Mouse (Mus musculus) liver, embryonic 11.5 days (tissue): ENCODE measurements around the gene Rae1. TPM values are rescaled to one million over a fixed set of nuclear protein-coding genes. Genes with fewer than 3 reads are reported as not detected.

ENCODE experiments used
- ATAC-seq: fragments of 200-750 bp; cut with Nextera tagmentation; replicated peaks from 2 replicates; pipeline ENCODE4 v1.8.0; 2017; ENCODE audit warnings: moderate number of reproducible peaks, mild to moderate bottlenecking, moderate TSS enrichment, moderate library complexity; ENCODE audit not compliant: low FRiP score
- DNase-seq: peaks from one replicate; pipeline ENCODE4 v3.0.0-alpha.2; 2017; ENCODE audit warnings: low spot score
- H3K27ac ChIP-seq: fragments of 300-500 bp; sonication (generic); 2 replicates; pipeline ENCODE4 v1.5.1; 2014; ENCODE audit warnings: mild to moderate bottlenecking, low read depth, low read length, control low read depth
- H3K27me3 ChIP-seq: fragments of 300-500 bp; sonication (generic); replicated peaks from 2 replicates; pipeline ENCODE4 v1.6.1; 2014; ENCODE audit warnings: low read length, mixed read lengths; ENCODE audit not compliant: control insufficient read depth, insufficient read depth
- H3K36me3 ChIP-seq: fragments of 300-500 bp; sonication (generic); 2 replicates; pipeline ENCODE4 v1.6.1; 2014; ENCODE audit warnings: mild to moderate bottlenecking, low read length, moderate library complexity, mixed read lengths; ENCODE audit not compliant: control insufficient read depth, insufficient read depth
- H3K4me1 ChIP-seq: fragments of 300-500 bp; sonication (generic); replicated peaks from 2 replicates; pipeline ENCODE4 v1.6.1; 2014; ENCODE audit warnings: low read length, mixed read lengths; ENCODE audit not compliant: control insufficient read depth, insufficient read depth
- H3K4me2 ChIP-seq: fragments of 300-500 bp; sonication (generic); 2 replicates; pipeline ENCODE4 v1.6.1; 2014; ENCODE audit warnings: mild to moderate bottlenecking, control low read depth, moderate library complexity
- H3K4me3 ChIP-seq: fragments of 300-500 bp; sonication (generic); 2 replicates; pipeline ENCODE4 v1.5.1; 2014; ENCODE audit warnings: low read depth, low read length, control low read depth
- H3K9ac ChIP-seq: fragments of 300-500 bp; sonication (generic); 2 replicates; pipeline ENCODE4 v1.6.1; 2014; ENCODE audit warnings: low read depth, low read length, control low read depth
- H3K9me3 ChIP-seq: fragments of 300-500 bp; sonication (generic); 2 replicates; pipeline ENCODE4 v1.6.1; 2016; ENCODE audit warnings: low read length, inconsistent platforms, mixed read lengths; ENCODE audit not compliant: control insufficient read depth
- WGBS: fragments of 180-500 bp; shearing (Covaris S2); extraction: QIAGEN DNeasy Blood & Tissue Kit; methylation state at CpG from one replicate; pipeline ENCODE4 v1.1.7; 2014; 5-methylcytosine and 5-hydroxymethylcytosine counted together
- polyA plus RNA-seq: library from polyadenylated mRNA; unstranded; fragments of >200 nt; fragmentation: Nextera tagmentation; extraction: Ambion mirVana; gene quantifications from 2 replicates; pipeline ENCODE4 v1.2.1, GENCODE M21; 2014

The Rae1 gene
- polyA plus RNA-seq = 172 and 181 TPM in 2 replicates

GRCm38 (mm10) chr2:172999630-173000284, at the start of gene Rae1:
Gene Rae1, plus strand, starts transcription at chr2:173000117.
- no peaks in the 10 kb centered on the region for H3K9me3 ChIP-seq
- H3K9ac ChIP-seq = peak within 1 kb of the TSS; percentile 94
- peaks cover 4% of the 10 kb centered on the region for H3K4me1 ChIP-seq
- WGBS = under 1% methylated on average over 45 of the region's 45 CpGs
- DNase-seq (peak; percentile 99), ATAC-seq (peak; percentile 96)
- peaks cover 18% of the 10 kb centered on the region for H3K36me3 ChIP-seq
- H3K4me3 ChIP-seq = peak within 1 kb of the TSS; percentile 92
- H3K27ac ChIP-seq = peak within 1 kb of the TSS; percentile 94
- peak within 1 kb of the TSS; percentile 62 for H3K4me2 ChIP-seq
- no peaks in the 10 kb centered on the region for H3K27me3 ChIP-seq

- ATAC-seq (no peak), DNase-seq (no peak)
- WGBS = 71% methylated on average over 9 of the region's 9 CpGs
Observed at GRCm38 (mm10) chr2:172950119-172950676, 49.7 kb upstream of the Rae1 start.

GRCm38 (mm10) chr2:172950722-172951121, 49.2 kb upstream of the Rae1 start:
- Histone ChIP-seq H3K4me2 (no peak overlapping the region), H3K9ac (no peak overlapping the region), H3K27ac (no peak overlapping the region), H3K36me3 (no peaks in the 10 kb centered on the region), H3K27me3 (peaks cover 3% of the 10 kb centered on the region; the same call in 1 of the 2 replicates), H3K9me3 (no peaks in the 10 kb centered on the region), H3K4me3 (no peak overlapping the region), H3K4me1 (0 out of 2 replicates have a peak, but pooled peaks cover 3% of the 10 kb centered on the region)
- DNase-seq (no peak), ATAC-seq (no peak)
- 30% methylated on average over 11 of the region's 11 CpGs for WGBS

More at GRCm38 (mm10) chr2:172950119-172950676, 49.7 kb upstream of the Rae1 start:
- H3K9ac ChIP-seq = no peak overlapping the region
- no peak overlapping the region for H3K27ac ChIP-seq
- no peak overlapping the region for H3K4me2 ChIP-seq
- H3K36me3 ChIP-seq = no peaks in the 10 kb centered on the region
- no peak overlapping the region for H3K4me3 ChIP-seq
- 0 out of 2 replicates have a peak, but pooled peaks cover 3% of the 10 kb centered on the region for H3K4me1 ChIP-seq
- H3K9me3 ChIP-seq = no peaks in the 10 kb centered on the region
- peaks cover 3% of the 10 kb centered on the region; the same call in 1 of the 2 replicates for H3K27me3 ChIP-seq

- ATAC-seq (no peak), DNase-seq (no peak)
- Histone ChIP-seq H3K4me2 (no peak overlapping the region), H3K4me1 (0 out of 2 replicates have a peak, but pooled peaks cover 3% of the 10 kb centered on the region), H3K4me3 (no peak overlapping the region), H3K9me3 (no peaks in the 10 kb centered on the region), H3K36me3 (no peaks in the 10 kb centered on the region), H3K27ac (no peak overlapping the region), H3K27me3 (peaks cover 3% of the 10 kb centered on the region; the same call in 1 of the 2 replicates), H3K9ac (no peak overlapping the region)
- 71% methylated on average over 2 of the region's 2 CpGs for WGBS
Observed at GRCm38 (mm10) chr2:172951976-172952375, 47.9 kb upstream of the Rae1 start.

- H3K9ac ChIP-seq = no peak overlapping the region
- no peak for DNase-seq
- H3K4me3 ChIP-seq = no peak overlapping the region
- H3K4me2 ChIP-seq = no peak overlapping the region
- H3K27ac ChIP-seq = no peak overlapping the region
- no peak for ATAC-seq
- H3K27me3 ChIP-seq = 0 out of 2 replicates have a peak, but pooled peaks cover 5% of the 10 kb centered on the region
- WGBS = 24% methylated on average over 5 of the region's 5 CpGs
- H3K9me3 ChIP-seq = peaks cover 2% of the 10 kb centered on the region; the same call in 1 of the 2 replicates
- 0 out of 2 replicates have a peak, but pooled peaks cover 2% of the 10 kb centered on the region for H3K4me1 ChIP-seq
- H3K36me3 ChIP-seq = no peaks in the 10 kb centered on the region
Observed at GRCm38 (mm10) chr2:172958579-172958978, 41.3 kb upstream of the Rae1 start.

- ATAC-seq (no peak; the same call in 1 of the 2 replicates), DNase-seq (no peak)
- Histone ChIP-seq H3K27ac (no peak overlapping the region), H3K36me3 (no peaks in the 10 kb centered on the region), H3K9me3 (peaks cover 2% of the 10 kb centered on the region; the same call in 1 of the 2 replicates), H3K4me3 (no peak overlapping the region), H3K9ac (no peak overlapping the region), H3K4me1 (0 out of 2 replicates have a peak, but pooled peaks cover 2% of the 10 kb centered on the region), H3K27me3 (0 out of 2 replicates have a peak, but pooled peaks cover 5% of the 10 kb centered on the region), H3K4me2 (no peak overlapping the region)
- 54% methylated on average over 13 of the region's 13 CpGs for WGBS
Observed at GRCm38 (mm10) chr2:172959006-172959768, 40.7 kb upstream of the Rae1 start.

- no peak overlapping the region for H3K9ac ChIP-seq
- 0 out of 2 replicates have a peak, but pooled peaks cover 5% of the 10 kb centered on the region for H3K27me3 ChIP-seq
- H3K36me3 ChIP-seq = no peaks in the 10 kb centered on the region
- 0 out of 2 replicates have a peak, but pooled peaks cover 2% of the 10 kb centered on the region for H3K4me1 ChIP-seq
- no peak overlapping the region for H3K4me3 ChIP-seq
- H3K9me3 ChIP-seq = peaks cover 2% of the 10 kb centered on the region; the same call in 1 of the 2 replicates
- H3K4me2 ChIP-seq = no peak overlapping the region
- DNase-seq = no peak
- no peak for ATAC-seq
- 76% methylated on average over 3 of the region's 3 CpGs for WGBS
- no peak overlapping the region for H3K27ac ChIP-seq
Observed at GRCm38 (mm10) chr2:172960350-172960749, 39.6 kb upstream of the Rae1 start.

- H3K9me3 ChIP-seq = peaks cover 2% of the 10 kb centered on the region; the same call in 1 of the 2 replicates
- 0 out of 2 replicates have a peak, but pooled peaks cover 2% of the 10 kb centered on the region for H3K4me1 ChIP-seq
- no peak overlapping the region for H3K4me2 ChIP-seq
- H3K9ac ChIP-seq = no peak overlapping the region
- H3K4me3 ChIP-seq = no peak overlapping the region
- 0 out of 2 replicates have a peak, but pooled peaks cover 5% of the 10 kb centered on the region for H3K27me3 ChIP-seq
- H3K27ac ChIP-seq = no peak overlapping the region
- H3K36me3 ChIP-seq = no peaks in the 10 kb centered on the region
- WGBS = 75% methylated on average over 6 of the region's 6 CpGs
- ATAC-seq (no peak), DNase-seq (no peak)
Observed at GRCm38 (mm10) chr2:172961211-172961610, 38.7 kb upstream of the Rae1 start.
